17 mouse cellular contexts compared by ENCODE assay signal in the genomic region with DNA sequence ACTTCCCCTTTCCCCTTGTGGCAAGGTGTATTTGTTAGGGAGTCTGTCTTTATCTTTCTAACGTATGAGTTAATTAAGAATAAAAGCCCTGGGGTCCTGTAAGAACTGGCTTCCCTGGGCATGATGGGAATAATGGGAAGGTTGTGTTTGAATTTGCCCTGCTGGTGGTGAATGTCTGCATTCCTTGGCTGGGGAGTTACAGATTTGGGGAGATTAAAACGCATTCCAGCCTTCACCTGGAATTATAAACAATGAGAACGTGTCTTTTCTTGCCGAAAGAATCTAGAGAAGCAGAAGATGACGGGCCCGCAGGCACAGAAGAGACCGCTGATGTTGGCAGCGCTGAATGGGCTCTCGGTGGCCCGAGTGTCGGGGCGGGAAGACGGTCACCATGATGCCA.
"Had no signal": no experiment of that assay in that cellular context is flagged by ENCODE, and none has a peak within 500 bp of the region (broad histone marks: within the 10 kb centered on the region; RNA-seq: fewer than 3 reads in every experiment).

No protein-coding gene starts in this region.

- H3K4me2 ChIP-seq: limb, embryonic 12.5 days; neural tube, embryonic 15.5 days had no signal

- H3K4me3 ChIP-seq: left cerebral cortex, adult 2 months; limb, embryonic 12.5 days; midbrain, embryonic 10.5 days; myocyte; neural tube, embryonic 15.5 days had no signal

- ATAC-seq: intestine, postnatal 0 days had no signal

- H3K27ac ChIP-seq: left cerebral cortex, adult 2 months; limb, embryonic 12.5 days; liver, embryonic 14.5 days; midbrain, embryonic 10.5 days; neural tube, embryonic 15.5 days had no signal

- DNase-seq: kidney, adult 8-10 months; kidney, postnatal 25 days; lung, adult 2 months; lung, postnatal 10 days; lung, postnatal 4 days; midbrain, embryonic 14.5 days; right cerebral cortex, adult 18-20 months; right cerebral cortex, postnatal 25 days; thymus, adult 18-20 months; thymus, postnatal 14 days had no signal

- H3K9ac ChIP-seq: limb, embryonic 12.5 days; liver, embryonic 14.5 days; neural tube, embryonic 15.5 days had no signal

- H3K27me3 ChIP-seq: limb, embryonic 12.5 days; neural tube, embryonic 15.5 days had no signal

- H3K9me3 ChIP-seq: limb, embryonic 12.5 days; midbrain, embryonic 10.5 days; neural tube, embryonic 15.5 days had no signal

- H3K4me1 ChIP-seq: midbrain, embryonic 10.5 days had no signal
